Mouse (Mus musculus) testis, postnatal 10 days (tissue): Measurements from ENCODE around the gene Pip4k2b.

Experiments used
- DNase-seq: peaks from one replicate; pipeline ENCODE4 v3.0.0; 2021; ENCODE audit warnings: low spot score

The Pip4k2b gene

GRCm38 (mm10) chr11:97694921-97695711 lies 49.4 kb downstream of the Pip4k2b start:
- peak; percentile 68 for DNase-seq

- DNase-seq = no peak
Observed at GRCm38 (mm10) chr11:97694435-97694834, 50.1 kb downstream of the Pip4k2b start.

DNA sequence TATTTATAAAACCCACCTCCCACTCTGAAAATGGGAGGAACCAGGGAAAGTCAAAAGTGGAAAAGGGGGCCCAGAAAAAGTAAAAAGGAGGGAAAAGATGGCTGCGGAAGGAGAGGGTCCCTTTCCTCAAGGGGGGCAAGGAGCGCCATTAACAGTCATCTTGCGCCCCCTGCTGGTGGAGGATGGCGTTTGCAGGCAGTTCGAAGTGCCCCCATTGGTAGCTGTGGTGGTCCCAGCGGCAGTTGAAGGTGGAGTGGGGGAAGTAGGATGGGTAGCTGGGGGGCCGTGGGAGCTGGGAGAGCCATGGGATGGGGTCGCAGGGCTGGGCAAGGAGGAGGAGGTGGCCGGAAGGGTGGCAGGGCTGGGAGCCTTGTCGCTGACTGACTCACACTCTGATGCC lies 54.6 kb downstream of the Pip4k2b start:
- DNase-seq = peak; percentile 86

GRCm38 (mm10) chr11:97687061-97687460 lies 57.4 kb downstream of the Pip4k2b start:
- no peak for DNase-seq

- no peak for DNase-seq
Observed at GRCm38 (mm10) chr11:97686322-97686908, 58.1 kb downstream of the Pip4k2b start.

GRCm38 (mm10) chr11:97685613-97686321 lies 58.7 kb downstream of the Pip4k2b start, which contains the start of gene Cisd3:
Gene Cisd3, plus strand, starts transcription at chr11:97685826.
- DNase-seq = peak; percentile 92

DNA sequence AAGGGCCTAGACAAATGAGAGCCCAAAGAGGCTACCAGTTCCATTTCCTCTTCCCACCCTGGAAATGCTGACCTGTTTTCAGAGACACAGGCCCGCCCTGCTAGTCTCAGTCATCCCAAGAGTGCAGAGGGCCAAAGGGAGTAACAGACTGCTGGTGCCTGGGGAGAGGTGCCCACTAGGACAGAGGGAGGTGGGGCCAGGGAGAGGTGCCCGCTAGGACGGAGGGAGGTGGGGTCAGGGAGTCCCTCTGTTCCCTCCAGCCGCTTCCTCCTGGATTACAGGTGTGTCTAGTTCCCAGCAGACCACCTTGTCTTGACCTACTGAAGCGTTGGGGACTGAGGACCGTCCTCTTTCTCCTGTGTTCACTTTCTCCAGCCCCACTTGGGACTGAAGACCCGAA lies 59.7 kb downstream of the Pip4k2b start:
- DNase-seq = no peak

GRCm38 (mm10) chr11:97684063-97684680 lies 60.3 kb downstream of the Pip4k2b start:
- no peak for DNase-seq

DNA sequence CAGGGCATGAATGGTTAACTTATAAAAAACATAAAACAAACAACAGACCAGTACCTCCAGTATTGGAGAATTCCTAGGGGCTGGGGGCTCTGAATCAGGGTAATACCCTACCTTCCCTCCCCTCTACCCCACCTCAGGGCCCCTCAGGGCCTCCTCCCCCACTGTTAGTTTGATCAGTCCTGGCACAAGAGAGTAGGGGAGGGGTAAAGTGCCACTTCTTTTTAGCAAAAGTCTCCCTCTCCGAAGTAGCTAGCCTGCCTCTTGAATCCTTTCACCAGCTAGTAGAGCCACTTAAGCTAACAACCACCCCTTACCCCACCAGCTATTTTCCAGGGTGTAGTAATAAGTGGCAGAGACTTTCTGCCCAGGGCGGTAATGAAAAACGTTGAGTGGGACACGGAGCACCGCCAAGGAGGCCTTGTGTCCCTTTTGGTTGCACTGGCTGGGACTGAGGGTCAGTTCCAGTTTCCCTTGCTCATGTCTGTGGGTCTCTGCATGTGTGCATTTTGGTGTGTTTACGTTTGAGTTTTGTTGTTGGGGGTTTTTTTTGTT lies 61.9 kb downstream of the Pip4k2b start:
- no peak for DNase-seq

- DNase-seq = no peak
Observed at GRCm38 (mm10) chr11:97680430-97680829, 64.1 kb downstream of the Pip4k2b start.

DNA sequence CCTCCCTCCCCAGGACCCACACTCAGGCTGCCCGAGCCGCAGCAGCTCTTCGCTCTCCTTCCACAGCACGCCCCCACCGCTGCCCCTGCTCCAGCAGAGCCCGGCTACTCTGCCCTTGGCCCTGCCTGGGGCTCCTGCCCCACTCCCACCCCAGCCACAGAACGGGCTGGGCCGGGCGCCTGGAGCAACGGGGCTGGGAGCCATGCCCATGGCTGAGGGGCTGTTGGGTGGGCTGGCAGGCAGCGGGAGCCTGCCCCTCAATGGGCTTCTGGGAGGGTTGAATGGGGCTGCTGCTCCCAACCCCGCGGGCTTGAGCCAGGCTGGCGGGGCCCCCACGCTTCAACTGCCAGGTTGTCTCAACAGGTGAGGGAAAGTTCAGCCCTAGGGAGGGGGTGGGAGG lies 66.2 kb downstream of the Pip4k2b start:
- no peak for DNase-seq

DNA sequence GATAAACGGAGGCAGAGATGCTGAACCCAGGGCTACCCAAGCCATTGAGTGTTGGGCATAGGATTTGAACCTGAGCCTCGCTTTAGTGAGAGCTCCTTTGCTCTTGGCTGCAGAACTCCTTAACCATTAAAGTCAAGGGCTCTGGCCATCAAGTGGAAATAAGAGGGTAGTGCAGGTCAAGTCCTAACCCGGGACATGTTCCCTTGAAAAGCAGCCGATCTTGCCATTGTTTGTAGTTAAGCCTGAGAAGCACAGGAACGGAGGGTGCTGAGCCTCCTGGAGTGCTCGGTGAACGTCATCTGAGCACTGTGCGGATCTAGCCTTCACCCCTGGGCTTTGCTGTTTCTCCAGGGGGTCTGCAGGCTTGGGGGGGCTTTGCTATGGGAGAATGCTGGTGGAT lies 66.7 kb downstream of the Pip4k2b start:
- DNase-seq = no peak

DNA sequence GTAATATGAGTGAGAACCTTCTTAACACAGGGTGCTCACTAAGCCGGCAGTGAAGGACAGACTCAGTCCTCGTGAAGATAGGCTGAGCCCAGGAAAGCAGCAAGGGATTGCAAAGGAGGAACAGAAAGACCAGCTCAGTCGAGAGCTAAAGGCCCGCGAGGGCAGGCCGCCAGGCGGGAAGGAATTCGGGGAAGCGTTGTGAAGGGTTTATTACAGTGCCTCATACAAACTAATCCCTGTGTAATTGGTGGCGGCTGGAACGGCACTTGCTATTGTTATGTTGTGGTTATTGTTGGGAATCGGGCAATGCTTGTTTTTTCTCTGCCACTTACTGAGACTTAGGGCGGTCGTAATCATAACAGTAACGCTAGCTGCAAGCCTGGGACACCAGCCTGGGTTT lies 67.1 kb downstream of the Pip4k2b start:
- DNase-seq = no peak

DNA sequence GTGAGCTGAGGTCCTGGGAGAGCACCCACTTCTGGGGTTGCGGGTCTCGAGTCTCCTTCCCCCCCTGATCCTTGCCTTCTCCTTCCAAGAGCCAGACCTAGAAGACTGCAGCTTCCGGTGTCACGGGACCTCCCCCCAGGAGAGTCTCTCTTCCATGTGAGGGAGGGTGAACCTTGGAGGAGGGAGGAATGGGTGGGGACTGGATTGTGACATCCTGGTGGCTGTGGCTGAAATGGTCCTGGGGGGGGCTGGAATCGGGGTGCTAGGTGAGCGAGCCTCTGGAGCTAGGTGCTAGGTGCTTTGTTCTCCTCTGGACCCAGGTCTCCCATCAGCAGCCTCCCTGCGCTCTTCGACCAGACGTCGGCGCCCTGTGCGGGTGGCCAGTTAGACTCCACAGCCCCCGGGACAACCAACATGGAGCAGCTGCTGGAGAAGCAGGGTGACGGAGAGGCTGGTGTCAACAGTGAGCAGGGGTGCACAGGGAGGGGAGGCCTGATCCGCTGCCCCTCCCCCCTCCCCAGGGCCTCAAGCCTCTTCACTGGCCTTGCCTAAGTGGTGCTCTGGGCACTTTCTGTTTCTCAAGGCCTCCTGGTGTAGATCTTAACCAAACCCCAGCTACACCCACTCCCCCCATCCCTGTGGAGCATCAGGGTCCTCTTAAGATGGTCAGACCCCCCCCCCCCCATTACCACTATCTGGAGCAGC lies 68.3 kb downstream of the Pip4k2b start:
- DNase-seq = no peak

- DNase-seq = no peak
Observed at GRCm38 (mm10) chr11:97673148-97673547, 71.4 kb downstream of the Pip4k2b start.

DNA sequence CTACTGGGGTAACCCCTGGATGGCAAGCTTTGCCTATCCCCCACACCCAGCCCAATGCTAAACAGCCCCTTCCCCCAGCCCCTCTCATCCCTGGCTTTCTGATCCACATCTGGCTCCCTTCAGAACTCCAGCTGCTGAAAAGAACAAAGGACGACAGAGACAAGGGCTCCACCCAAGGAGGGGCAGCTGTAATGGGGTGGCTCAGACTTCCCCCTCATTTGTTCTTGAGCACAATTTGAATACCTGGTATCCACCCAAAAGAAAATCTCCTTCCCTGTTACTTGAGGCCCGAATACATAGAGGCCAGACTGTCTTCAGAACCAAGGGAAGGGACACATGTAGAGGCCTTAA lies 73.4 kb downstream of the Pip4k2b start:
- DNase-seq = no peak

- peak; percentile 58 for DNase-seq
Observed at GRCm38 (mm10) chr11:97670234-97671176, 74.0 kb downstream of the Pip4k2b start.

GRCm38 (mm10) chr11:97669829-97670228 lies 74.7 kb downstream of the Pip4k2b start:
- DNase-seq = peak; percentile 85

DNA sequence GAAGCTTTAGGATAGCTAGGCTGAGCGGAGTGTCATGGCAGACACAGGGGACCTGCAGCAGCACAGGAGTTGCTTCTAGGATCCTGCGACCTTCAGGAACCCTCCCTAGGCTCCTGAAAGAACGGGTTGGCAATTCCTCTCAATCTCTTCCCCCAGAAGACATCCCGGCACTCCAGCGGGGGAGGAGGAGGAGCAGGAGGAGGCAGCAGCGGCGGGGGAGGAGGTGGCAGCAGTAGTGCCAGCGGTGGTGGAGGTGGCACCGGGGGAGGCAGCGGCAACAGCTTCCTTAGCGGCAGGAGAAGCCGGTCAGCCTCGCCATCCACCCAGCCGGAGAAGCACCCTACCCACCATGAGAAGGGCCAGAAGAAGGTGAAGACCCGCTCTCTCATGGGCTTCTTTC lies 75.2 kb downstream of the Pip4k2b start:
- DNase-seq = peak; percentile 86

DNA sequence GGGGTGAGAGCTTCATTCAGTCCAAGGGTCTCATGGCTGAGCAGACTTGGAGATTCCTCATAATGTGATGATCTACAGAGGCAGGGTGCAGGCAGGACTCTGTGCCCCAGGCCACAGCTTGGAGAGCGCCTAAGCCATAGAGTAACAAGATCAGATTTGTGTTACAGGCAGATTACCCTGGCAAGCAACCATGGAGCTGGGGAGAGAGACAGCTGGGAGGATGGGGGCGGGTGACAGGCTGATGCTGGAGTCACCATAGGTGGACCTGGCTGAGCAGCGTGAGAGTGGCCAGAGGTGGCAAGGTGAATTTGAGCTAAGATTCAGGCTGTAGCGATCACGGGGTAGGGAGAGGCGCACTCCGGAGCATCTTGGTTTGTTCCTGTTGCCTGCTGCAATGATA lies 76.3 kb downstream of the Pip4k2b start:
- no peak for DNase-seq

- DNase-seq = no peak
Observed at GRCm38 (mm10) chr11:97666794-97667193, 77.7 kb downstream of the Pip4k2b start.
